Mouse (Mus musculus) neural tube, embryonic 11.5 days (tissue): ENCODE data around the gene Slc9a9. TPM values are rescaled to one million over a fixed set of nuclear protein-coding genes. Genes with fewer than 3 reads are reported as not detected.

ENCODE experiments used
- microRNA-seq: library from miRNA; unstranded; fragments of <30 nt; microRNA quantifications from one replicate; pipeline ENCODE4, GENCODE M21; 2016
- polyA plus RNA-seq: library from polyadenylated mRNA; unstranded; fragments of >200 nt; fragmentation: Nextera tagmentation; extraction: Ambion mirVana; gene quantifications from 2 replicates; pipeline ENCODE4 v1.2.1, GENCODE M21; 2014

Gene Slc9a9
- polyA plus RNA-seq, 1 experiment from 2014 or later, result 4.6 TPM

Small RNA genes lying within 50 kb of the gene (microRNA-seq; reads per million reads assigned to microRNA genes)
- gene Mir7656, result not detected

Other genes with a start within 250 kb of the Slc9a9 start
- gene 1190002N15Rik, start 131.8 kb upstream of the Slc9a9 start, polyA plus RNA-seq, result 34.2 TPM in 2 replicates